Mouse (Mus musculus) forebrain, embryonic 12.5 days (tissue): ENCODE data around the gene Agfg2. TPM values are rescaled to one million over a fixed set of nuclear protein-coding genes. Genes with fewer than 3 reads are reported as not detected.
"Not testable (repeated sequence)": the region's sequence is repeated elsewhere in the genome, so short reads cannot be mapped to it uniquely, and the experiment has no call there.

Experiments used
- ATAC-seq: fragments of 200-750 bp; cut with Nextera tagmentation; 2 replicates; pipeline ENCODE4 v1.8.0; 2017; ENCODE audit warnings: moderate TSS enrichment; ENCODE audit not compliant: low FRiP score
- H3K27ac ChIP-seq: fragments of 300-500 bp; sonication (generic); 2 replicates; pipeline ENCODE4 v1.5.1; 2016; ENCODE audit warnings: mild to moderate bottlenecking
- H3K27me3 ChIP-seq: fragments of 300-500 bp; sonication (generic); 2 replicates; pipeline ENCODE4 v1.6.1; 2016; ENCODE audit warnings: mild to moderate bottlenecking
- H3K36me3 ChIP-seq: fragments of 300-500 bp; sonication (generic); replicated peaks from 2 replicates; pipeline ENCODE4 v1.6.1; 2016; ENCODE audit warnings: mild to moderate bottlenecking
- H3K4me1 ChIP-seq: fragments of 300-500 bp; sonication (generic); 2 replicates; pipeline ENCODE4 v1.6.1; 2016
- H3K4me2 ChIP-seq: fragments of 300-500 bp; sonication (generic); 2 replicates; pipeline ENCODE4 v1.6.1; 2016; ENCODE audit warnings: mild to moderate bottlenecking, moderate library complexity
- H3K4me3 ChIP-seq: fragments of 300-500 bp; sonication (generic); replicated peaks from 2 replicates; pipeline ENCODE4 v1.5.1; 2016; ENCODE audit warnings: mild to moderate bottlenecking
- H3K9ac ChIP-seq: fragments of 300-500 bp; sonication (generic); 2 replicates; pipeline ENCODE4 v1.6.1; 2016; ENCODE audit warnings: mild to moderate bottlenecking
- H3K9me3 ChIP-seq: fragments of 300-500 bp; sonication (generic); 2 replicates; pipeline ENCODE4 v1.6.1; 2016
- WGBS: fragments of 180-500 bp; shearing (Covaris S2); methylation state at CpG from one replicate; pipeline ENCODE4 v1.1.7; 2016; 5-methylcytosine and 5-hydroxymethylcytosine counted together
- polyA plus RNA-seq: library from polyadenylated mRNA; unstranded; fragments of >200 nt; fragmentation: Nextera tagmentation; extraction: Ambion mirVana; gene quantifications from 2 replicates; pipeline ENCODE4 v1.2.1, GENCODE M21; 2016

Agfg2 gene
- polyA plus RNA-seq, 1 experiment from 2014 or later, result 31.1 TPM

DNA sequence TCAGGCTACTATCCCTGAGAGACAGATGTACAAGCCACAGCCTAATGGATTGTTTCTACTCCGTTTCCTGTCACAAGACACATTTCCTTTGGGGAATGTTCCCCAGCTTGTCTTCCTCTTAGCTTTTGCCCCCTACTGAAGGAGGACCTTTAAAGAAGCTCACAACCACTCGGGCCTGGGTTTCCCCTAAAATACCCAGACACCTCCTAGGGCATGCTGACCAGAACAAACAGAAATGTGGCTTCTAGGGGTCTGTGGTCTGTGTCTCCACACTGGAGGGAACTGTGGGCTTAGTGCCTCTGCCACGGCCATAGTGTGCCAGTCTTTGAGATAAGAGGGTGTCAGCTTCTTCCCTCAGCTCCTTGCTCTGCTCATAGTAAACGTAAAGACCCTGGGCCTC, 52.9 kb downstream of the Agfg2 start:
- no peaks in the 10 kb centered on the region for H3K27me3 ChIP-seq
- no peak overlapping the region for H3K27ac ChIP-seq
- H3K9me3 ChIP-seq, result no peaks in the 10 kb centered on the region
- WGBS, result 80% methylated on average over 4 of the region's 4 CpGs
- ATAC-seq, result no peak
- no peak overlapping the region for H3K9ac ChIP-seq
- peaks cover 35% of the 10 kb centered on the region for H3K36me3 ChIP-seq
- 0 out of 2 replicates have a peak overlapping the region, but pooled peaks have one; percentile 82 for H3K4me2 ChIP-seq
- peaks cover 48% of the 10 kb centered on the region for H3K4me1 ChIP-seq
- H3K4me3 ChIP-seq, result no peak overlapping the region; the same call in 1 of the 2 replicates

DNA sequence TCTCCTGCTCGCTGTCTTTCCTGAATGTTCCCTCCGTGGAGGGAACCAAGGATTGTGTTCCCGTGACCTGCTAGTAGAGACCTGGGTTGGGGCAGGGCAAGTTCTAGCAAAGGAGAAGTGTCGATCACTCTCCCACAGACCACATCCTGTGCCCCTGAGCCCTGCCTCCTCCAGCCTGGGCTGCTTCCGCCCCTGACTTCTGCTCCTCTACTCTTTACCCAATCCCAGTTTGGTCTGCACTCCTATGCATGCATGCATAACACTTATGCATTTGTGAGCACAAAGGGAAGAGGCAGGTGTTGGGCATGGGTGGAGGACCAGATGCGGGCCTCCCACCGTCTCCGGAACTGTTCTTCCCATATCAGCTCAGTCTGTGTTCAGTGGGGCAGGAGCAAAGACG, 53.4 kb downstream of the Agfg2 start:
- H3K4me1 ChIP-seq, result peaks cover 48% of the 10 kb centered on the region
- no peak overlapping the region; the same call in 1 of the 2 replicates for H3K27ac ChIP-seq
- peak overlapping the region; percentile 82; the same call in 1 of the 2 replicates for H3K4me2 ChIP-seq

DNA sequence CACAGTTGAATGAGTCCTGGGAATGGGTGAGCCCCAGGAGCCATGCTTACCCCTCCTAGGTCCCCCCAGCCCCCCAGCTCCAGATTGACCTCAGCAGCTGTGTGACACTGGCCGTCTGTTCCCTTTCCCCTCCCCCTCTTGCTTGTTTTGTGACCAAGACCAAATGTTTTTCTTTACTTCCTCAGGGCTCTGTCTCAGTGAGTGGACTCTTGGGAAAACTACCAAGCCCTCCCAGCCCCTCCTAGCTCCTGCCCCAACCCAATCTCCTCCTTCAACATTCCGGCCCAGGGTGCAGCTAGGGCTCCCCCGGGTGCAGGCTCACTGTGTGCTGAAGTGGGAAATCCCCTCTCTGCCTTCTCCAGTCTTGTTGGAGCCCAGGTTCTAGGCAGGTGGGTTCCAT, 53.9 kb downstream of the Agfg2 start:
- ATAC-seq, result no peak
- H3K9ac ChIP-seq, result peak overlapping the region; percentile 72
- peaks cover 25% of the 10 kb centered on the region for H3K36me3 ChIP-seq
- no peaks in the 10 kb centered on the region for H3K27me3 ChIP-seq
- peak overlapping the region; percentile 82 for H3K4me2 ChIP-seq
- no peaks in the 10 kb centered on the region for H3K9me3 ChIP-seq
- H3K4me3 ChIP-seq, result peak overlapping the region; percentile 82
- H3K27ac ChIP-seq, result peak overlapping the region; percentile 21
- H3K4me1 ChIP-seq, result peaks cover 48% of the 10 kb centered on the region
- 59% methylated on average over 3 of the region's 3 CpGs for WGBS

More for the DNA sequence above, 53.4 kb downstream of the Agfg2 start:
- Histone ChIP-seq H3K36me3 (peaks cover 30% of the 10 kb centered on the region), H3K9me3 (no peaks in the 10 kb centered on the region), H3K27me3 (no peaks in the 10 kb centered on the region), H3K4me3 (no peak overlapping the region; the same call in 1 of the 2 replicates), H3K9ac (peak overlapping the region; percentile 25; the same call in 1 of the 2 replicates)
- WGBS, result 85% methylated on average over 9 of the region's 9 CpGs
- ATAC-seq, result no peak

DNA sequence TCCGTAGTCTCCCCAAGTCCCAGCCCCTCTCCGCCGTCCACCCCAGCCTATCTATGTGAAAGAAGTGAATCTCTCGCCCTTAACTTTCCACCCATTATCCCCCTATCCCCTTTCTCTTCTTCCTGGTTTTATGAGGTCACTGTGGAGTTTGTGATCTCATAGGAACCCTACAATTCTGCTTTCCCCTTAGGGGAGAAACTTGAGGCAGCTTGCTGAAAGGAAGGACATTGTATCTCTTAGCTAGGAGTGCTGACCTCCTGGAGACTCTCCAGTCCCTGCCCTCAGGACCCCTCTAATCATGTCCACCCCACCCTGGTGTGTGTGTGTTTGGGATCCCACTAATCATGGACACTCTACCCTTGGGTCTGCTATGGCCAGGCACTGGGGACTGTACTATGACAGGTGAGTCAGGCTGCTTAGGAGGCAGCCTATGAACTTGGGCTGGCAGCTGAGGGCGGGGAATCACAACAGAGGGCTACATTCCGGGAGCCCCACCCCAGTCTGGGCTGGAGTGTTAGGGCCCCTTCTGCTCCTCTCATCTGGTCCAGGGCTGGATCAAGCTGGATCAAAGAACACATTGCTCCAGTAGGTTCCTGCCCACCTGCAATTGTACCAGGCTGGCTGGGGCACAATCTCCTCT, 54.5 kb downstream of the Agfg2 start:
- Histone ChIP-seq H3K27ac (peak overlapping the region; percentile 47), H3K36me3 (peaks cover 19% of the 10 kb centered on the region), H3K9me3 (no peaks in the 10 kb centered on the region), H3K9ac (peak overlapping the region; percentile 72), H3K27me3 (no peaks in the 10 kb centered on the region), H3K4me2 (peak overlapping the region; percentile 82), H3K4me1 (peaks cover 48% of the 10 kb centered on the region), H3K4me3 (peak overlapping the region; percentile 82)
- WGBS, result 25% methylated on average over 6 of the region's 6 CpGs
- no peak for ATAC-seq

DNA sequence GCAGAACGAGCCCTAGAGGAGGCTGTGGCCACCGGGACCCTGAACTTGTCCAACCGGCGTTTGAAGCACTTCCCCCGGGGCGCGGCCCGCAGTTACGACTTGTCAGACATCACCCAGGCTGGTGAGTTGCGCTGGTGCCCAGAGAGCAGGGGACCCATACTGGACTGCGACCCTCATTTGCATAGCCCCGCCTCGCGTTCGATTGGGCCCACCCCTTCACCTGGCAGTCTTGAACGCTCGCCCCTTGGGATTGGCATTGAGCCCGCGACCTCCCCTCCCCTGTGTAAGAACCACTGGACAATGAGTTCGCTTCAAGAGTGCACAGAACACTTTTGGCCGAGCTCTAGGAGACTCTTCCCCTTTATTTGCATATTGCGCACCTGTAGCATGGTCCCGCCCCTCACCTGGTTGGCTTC, 55.2 kb downstream of the Agfg2 start:
- peak overlapping the region; percentile 72 for H3K9ac ChIP-seq
- H3K9me3 ChIP-seq, result no peaks in the 10 kb centered on the region
- peak overlapping the region; percentile 82 for H3K4me2 ChIP-seq
- H3K27me3 ChIP-seq, result no peaks in the 10 kb centered on the region
- H3K36me3 ChIP-seq, result peaks cover 15% of the 10 kb centered on the region
- under 1% methylated on average over 23 of the region's 23 CpGs for WGBS
- ATAC-seq, result peak; percentile 45
- peaks cover 52% of the 10 kb centered on the region for H3K4me1 ChIP-seq
- peak overlapping the region; percentile 82 for H3K4me3 ChIP-seq
- H3K27ac ChIP-seq, result peak overlapping the region; percentile 94

DNA sequence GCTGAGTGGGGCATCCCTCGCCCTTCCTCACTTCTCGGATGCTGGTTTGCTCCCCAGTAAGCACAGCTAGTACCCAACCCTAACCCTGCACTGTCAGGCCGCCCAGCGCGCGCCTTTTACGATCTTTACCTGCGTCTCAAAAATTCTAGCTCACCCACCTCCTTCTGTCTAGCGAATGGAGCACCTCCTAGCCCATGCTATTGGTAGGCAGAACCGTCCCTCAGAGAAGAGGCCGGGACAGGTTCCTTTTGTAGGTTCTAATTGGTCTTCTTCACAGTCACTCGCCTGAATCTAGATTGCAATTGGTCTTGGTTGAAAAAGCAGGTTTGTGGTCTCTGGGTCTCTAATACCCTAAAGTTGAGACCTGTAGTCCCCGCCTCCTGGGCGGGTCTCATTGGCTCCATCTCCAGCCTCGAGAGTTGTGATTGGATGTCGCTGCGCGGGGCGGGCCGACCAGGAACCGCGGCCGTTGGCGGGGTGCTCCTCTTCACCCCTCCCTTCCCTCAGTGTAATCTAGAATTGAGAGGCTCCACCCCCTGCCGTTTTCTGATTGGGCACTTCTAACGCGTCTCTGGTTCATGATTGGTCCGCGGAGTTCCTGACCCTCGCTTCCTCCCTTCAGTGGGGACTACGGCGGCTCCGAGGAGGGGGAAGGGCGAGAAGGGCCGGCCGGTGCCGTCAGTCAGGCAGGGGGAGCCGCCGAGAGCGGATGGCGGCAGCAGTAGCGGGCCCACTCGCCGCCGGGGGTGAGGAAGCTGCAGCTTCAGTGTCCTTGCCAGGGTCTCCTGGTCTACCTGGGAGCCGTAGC, 55.8 kb downstream of the Agfg2 start, which contains the start of the genes Fbxo24, Lrch4 and Gm20605:
Gene Fbxo24, minus strand, starts transcription at position 505 of the 808 bp plus-strand sequence.
Gene Lrch4, plus strand, starts transcription at position 624 of the 808 bp plus-strand sequence.
Gene Gm20605, plus strand, starts transcription at position 678 of the 808 bp plus-strand sequence.
- under 1% methylated on average over 43 of the region's 46 CpGs for WGBS
- peak within 1 kb of the TSS; percentile 94 for H3K27ac ChIP-seq
- H3K4me2 ChIP-seq, result peak within 1 kb of the TSS; percentile 82
- H3K9ac ChIP-seq, result peak within 1 kb of the TSS; percentile 72
- H3K27me3 ChIP-seq, result no peaks in the 10 kb centered on the region
- no peaks in the 10 kb centered on the region for H3K9me3 ChIP-seq
- ATAC-seq, result peak; percentile 99
- peak within 1 kb of the TSS; percentile 82 for H3K4me3 ChIP-seq
- H3K36me3 ChIP-seq, result peaks cover 9% of the 10 kb centered on the region
- H3K4me1 ChIP-seq, result peaks cover 52% of the 10 kb centered on the region

DNA sequence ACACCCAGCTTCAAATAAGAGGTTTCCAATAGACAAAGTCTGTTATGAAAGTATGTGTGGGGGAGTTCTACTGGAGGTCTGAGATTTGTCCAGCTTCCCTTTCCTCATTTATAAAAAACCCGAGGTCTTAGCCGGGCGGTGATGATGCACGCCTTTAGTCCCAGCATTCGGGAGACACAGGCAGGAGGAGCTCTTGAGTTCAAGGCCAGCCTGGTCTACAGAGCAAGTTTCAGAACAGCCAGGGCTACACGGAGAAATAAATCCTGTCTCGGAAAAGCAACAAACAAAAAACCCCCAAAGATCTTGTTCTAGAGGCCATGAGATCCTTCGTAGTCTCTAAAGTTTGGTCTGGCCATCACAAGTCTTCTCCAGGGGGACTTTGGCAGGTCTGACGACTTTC, 56.5 kb downstream of the Agfg2 start:
- H3K4me1 ChIP-seq, result peaks cover 49% of the 10 kb centered on the region
- H3K27ac ChIP-seq, result peak overlapping the region; percentile 84
- H3K4me2 ChIP-seq, result peak overlapping the region; percentile 82
- 0 out of 2 replicates have a peak, but pooled peaks cover 2% of the 10 kb centered on the region for H3K36me3 ChIP-seq
- H3K9me3 ChIP-seq, result no peaks in the 10 kb centered on the region
- peak overlapping the region; percentile 56 for H3K4me3 ChIP-seq
- peak overlapping the region; percentile 59 for H3K9ac ChIP-seq
- 2% methylated on average over 9 of the region's 9 CpGs for WGBS
- H3K27me3 ChIP-seq, result no peaks in the 10 kb centered on the region
- ATAC-seq, result no peak

DNA sequence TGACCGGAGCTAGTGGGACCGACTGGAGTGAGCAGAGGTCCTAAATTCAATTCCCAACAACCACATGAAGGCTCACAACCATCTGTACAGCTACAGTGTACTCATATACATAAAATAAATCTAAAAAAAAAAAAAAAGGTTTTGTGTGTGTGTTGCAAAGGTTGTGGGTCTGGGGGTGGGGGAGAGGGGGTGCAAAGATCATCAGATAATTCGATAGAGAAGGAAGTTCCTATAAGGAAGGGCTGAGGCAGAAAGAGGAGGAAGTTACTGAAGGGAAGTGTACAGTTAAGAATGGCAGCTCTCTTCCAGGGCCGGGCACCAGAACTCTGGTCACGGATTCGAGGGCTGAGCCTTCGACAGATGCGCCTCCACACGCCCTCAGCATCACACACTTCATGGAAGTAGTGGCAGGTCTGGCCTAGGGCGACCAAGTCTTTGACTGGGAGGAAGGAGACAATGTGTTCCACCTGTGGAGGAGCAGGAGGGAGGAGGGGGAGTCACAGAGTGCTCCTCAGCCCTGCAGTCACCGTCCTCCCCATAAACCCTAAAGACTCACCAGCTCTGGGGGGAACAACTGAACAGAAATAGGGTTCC, 60.5 kb downstream of the Agfg2 start:
- no peaks in the 10 kb centered on the region for H3K27me3 ChIP-seq
- no peak overlapping the region for H3K9ac ChIP-seq
- no peak overlapping the region for H3K27ac ChIP-seq
- no peaks in the 10 kb centered on the region for H3K36me3 ChIP-seq
- H3K4me2 ChIP-seq, result no peak overlapping the region
- peaks cover 15% of the 10 kb centered on the region for H3K4me1 ChIP-seq
- H3K4me3 ChIP-seq, result no peak overlapping the region
- no peak for ATAC-seq
- no peaks in the 10 kb centered on the region for H3K9me3 ChIP-seq
- 83% methylated on average over 11 of the region's 11 CpGs for WGBS

DNA sequence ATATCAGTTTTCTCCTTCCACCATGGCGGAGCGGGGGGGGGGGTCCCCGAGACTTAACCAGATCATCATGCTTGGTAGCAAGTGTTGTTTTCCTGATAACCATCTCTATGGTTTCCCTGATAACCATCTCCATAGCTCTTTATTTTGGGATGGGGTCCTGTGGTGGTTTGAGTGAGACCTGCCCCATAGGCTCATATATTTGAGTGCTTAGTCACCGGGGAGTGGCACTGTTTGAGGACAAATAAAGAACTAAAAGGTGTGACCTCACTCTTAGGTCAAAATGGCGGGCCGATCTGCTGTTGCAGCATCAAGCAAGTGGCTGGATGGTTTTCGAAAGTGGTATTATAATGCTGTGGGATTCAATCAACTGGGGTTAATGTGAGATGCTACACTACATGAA, 69.2 kb downstream of the Agfg2 start:
- ATAC-seq, result no peak
- Histone ChIP-seq H3K36me3 (no peaks in the 10 kb centered on the region), H3K9ac (no peak overlapping the region), H3K9me3 (no peaks in the 10 kb centered on the region), H3K27me3 (no peaks in the 10 kb centered on the region), H3K4me3 (no peak overlapping the region), H3K4me1 (peaks cover 31% of the 10 kb centered on the region), H3K4me2 (no peak overlapping the region), H3K27ac (no peak overlapping the region)
- WGBS, result 89% methylated on average over 7 of the region's 7 CpGs

DNA sequence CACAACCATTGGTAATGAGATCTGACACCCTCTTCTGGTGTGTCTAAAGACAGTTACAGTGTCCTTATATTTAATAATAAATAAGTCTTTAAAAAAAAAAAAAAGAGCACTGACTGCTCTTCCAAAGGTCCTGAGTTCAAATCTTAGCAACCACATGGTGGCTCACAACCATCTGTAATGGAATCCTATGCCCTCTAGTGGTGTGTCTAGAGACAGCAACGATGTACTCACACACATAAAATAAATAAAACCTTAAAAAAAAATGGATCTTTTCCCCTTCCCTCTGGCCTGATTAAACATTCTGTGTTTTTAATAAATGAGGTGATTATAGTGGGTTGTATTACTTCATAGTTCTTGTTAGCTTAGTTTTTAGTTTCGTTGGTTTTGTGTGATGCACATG, 69.6 kb downstream of the Agfg2 start:
- H3K4me2 ChIP-seq, ATAC-seq, H3K27ac ChIP-seq, H3K9me3 ChIP-seq, H3K4me3 ChIP-seq, H3K27me3 ChIP-seq, H3K9ac ChIP-seq, H3K36me3 ChIP-seq: not testable (repeated sequence)
- peaks cover 33% of the 10 kb centered on the region for H3K4me1 ChIP-seq
- 95% methylated on average over 2 of the region's 2 CpGs for WGBS

DNA sequence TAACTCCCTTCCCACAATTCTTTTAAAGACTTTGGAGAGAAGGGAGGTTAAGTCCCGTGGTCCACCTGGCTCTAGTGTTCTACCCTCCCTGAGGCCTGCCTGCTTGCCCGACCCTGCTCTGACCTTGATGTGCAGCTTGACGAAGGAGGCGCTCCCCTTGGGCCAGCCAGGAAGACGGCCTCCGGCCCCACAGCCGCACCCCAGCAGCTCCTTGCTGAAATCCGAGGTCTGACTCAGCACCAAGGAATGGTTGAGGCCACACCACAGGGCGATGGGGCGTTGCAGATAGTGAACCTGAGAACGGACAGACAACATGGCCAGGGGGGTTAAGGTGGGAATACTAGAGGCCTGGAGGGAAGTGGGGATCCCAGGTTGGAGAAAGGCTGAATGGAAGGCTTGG, 71.0 kb downstream of the Agfg2 start, which contains the start of gene Pcolce:
Gene Pcolce, minus strand, starts transcription at position 235 of the 400 bp plus-strand sequence.
- Histone ChIP-seq H3K4me1 (peaks cover 37% of the 10 kb centered on the region), H3K27ac (no peak within 1 kb of the TSS), H3K4me2 (no peak within 1 kb of the TSS), H3K36me3 (no peaks in the 10 kb centered on the region), H3K27me3 (peaks cover 7% of the 10 kb centered on the region), H3K9ac (no peak within 1 kb of the TSS), H3K4me3 (no peak within 1 kb of the TSS), H3K9me3 (no peaks in the 10 kb centered on the region)
- ATAC-seq, result no peak
- 73% methylated on average over 11 of the region's 11 CpGs for WGBS

DNA sequence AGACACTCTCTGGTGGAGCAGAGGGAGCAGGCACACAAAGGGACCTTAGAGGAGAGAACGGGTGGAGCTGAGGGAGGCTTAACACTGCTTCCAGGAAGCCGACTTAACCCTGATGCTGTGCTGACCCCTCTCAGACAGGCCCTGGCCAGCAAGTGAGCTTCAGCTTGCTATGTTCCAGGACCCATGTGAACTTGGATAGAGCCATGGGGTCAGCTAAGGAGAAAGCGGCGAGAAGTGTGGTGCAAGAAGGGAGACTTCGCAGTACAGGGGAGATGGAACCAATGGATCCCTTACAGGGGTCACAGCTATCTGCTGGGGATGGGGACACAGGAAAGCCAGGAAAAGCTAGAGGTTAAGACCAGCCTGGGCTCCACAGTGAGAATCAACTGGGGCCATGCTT, 71.5 kb downstream of the Agfg2 start:
- no peak overlapping the region for H3K27ac ChIP-seq
- no peak overlapping the region for H3K9ac ChIP-seq
- no peaks in the 10 kb centered on the region for H3K36me3 ChIP-seq
- H3K9me3 ChIP-seq, result no peaks in the 10 kb centered on the region
- H3K4me3 ChIP-seq, result no peak overlapping the region
- no peak overlapping the region for H3K4me2 ChIP-seq
- WGBS, result 73% methylated on average over 5 of the region's 5 CpGs
- H3K27me3 ChIP-seq, result peaks cover 12% of the 10 kb centered on the region
- H3K4me1 ChIP-seq, result peaks cover 42% of the 10 kb centered on the region
- no peak for ATAC-seq
